Mouse (Mus musculus) layer of hippocampus, postnatal 10 days (tissue): ENCODE measurements at regions not wholly inside any gene's neighbourhood (a gene's known extent, or its start where the extent isn't known, plus 50 kb on each side); places are given as distances from the start of the nearest gene placed in this dataset.
A peak's percentile ranks its signal among the peaks of the same experiment; 100 is the strongest.

ENCODE experiments used
- DNase-seq, 2 experiments: peaks; one replicate each; pipeline ENCODE4 v3.0.0; 2021; ENCODE audit warnings: low spot score in 2 of 2

- DNase-seq = peak; percentile 41 to 49
Observed at GRCm38 (mm10) chr8:92427801-92428200, 70.4 kb downstream of the Irx5 start.

GRCm38 (mm10) chr8:92437075-92437663 lies 79.7 kb downstream of the Irx5 start:
- DNase-seq = no peak

GRCm38 (mm10) chr8:92438294-92438693 lies 80.9 kb downstream of the Irx5 start:
- no peak for DNase-seq

GRCm38 (mm10) chr8:92439713-92440436 lies 82.5 kb downstream of the Irx5 start:
- DNase-seq = no peak

GRCm38 (mm10) chr8:92442086-92442485 lies 84.7 kb downstream of the Irx5 start:
- DNase-seq = no peak

GRCm38 (mm10) chr8:92459291-92459690 lies 101.9 kb downstream of the Irx5 start:
- DNase-seq = no peak

GRCm38 (mm10) chr8:92460129-92460953 lies 102.9 kb downstream of the Irx5 start:
- DNase-seq = peak; percentile 27 to 39

- peak; percentile 9 to 27 for DNase-seq
Observed at GRCm38 (mm10) chr8:92469141-92470000, 111.9 kb downstream of the Irx5 start.

GRCm38 (mm10) chr8:92472257-92472656 lies 114.8 kb downstream of the Irx5 start:
- no peak for DNase-seq

GRCm38 (mm10) chr8:92472817-92473216 lies 115.4 kb downstream of the Irx5 start:
- no peak for DNase-seq

- DNase-seq = no peak
Observed at GRCm38 (mm10) chr8:92482393-92482792, 125.0 kb downstream of the Irx5 start.

- no peak for DNase-seq
Observed at GRCm38 (mm10) chr8:92483055-92483765, 125.8 kb downstream of the Irx5 start.

GRCm38 (mm10) chr8:92488526-92489159 lies 131.2 kb downstream of the Irx5 start:
- DNase-seq = no peak

GRCm38 (mm10) chr8:92491533-92491932 lies 134.1 kb downstream of the Irx5 start:
- DNase-seq = no peak

- peak in 1 of 2 experiments; percentile 17 for DNase-seq
Observed at GRCm38 (mm10) chr8:92493403-92493802, 136.0 kb downstream of the Irx5 start.

GRCm38 (mm10) chr8:92505552-92506281 lies 148.3 kb downstream of the Irx5 start:
- DNase-seq = no peak

- peak; percentile 15 to 17 for DNase-seq
Observed at GRCm38 (mm10) chr8:92506436-92506835, 149.0 kb downstream of the Irx5 start.

GRCm38 (mm10) chr8:92506906-92507305 lies 149.5 kb downstream of the Irx5 start:
- DNase-seq = no peak

- DNase-seq = no peak
Observed at GRCm38 (mm10) chr8:92515385-92515784, 158.0 kb downstream of the Irx5 start.
